Comparison of ENCODE assay signal across 9 mouse cellular contexts in genomic region chr7:142577806-142578423, GRCm38 (mm10). TPM values are rescaled to one million over a fixed set of nuclear protein-coding genes. Genes with fewer than 3 reads are reported as not detected.
DNase-seq lines count a peak whose midpoint lies in the region; ATAC-seq and TF ChIP-seq lines count a peak whose summit lies in the region.
"Had no signal": no experiment of that assay in that cellular context is flagged by ENCODE, and none has a peak within 500 bp of the region (broad histone marks: within the 10 kb centered on the region; RNA-seq: fewer than 3 reads in every experiment).

No protein-coding gene starts in this region.

- peaks cover 30% of the 10 kb centered on the region for H3K4me1 ChIP-seq in liver, embryonic 11.5 days (replicated peaks; ENCODE audit: control insufficient read depth, insufficient read depth, low read length)
- peaks cover 43% of the 10 kb centered on the region for H3K4me1 ChIP-seq in stomach, embryonic 15.5 days

- no peak for TF ChIP-seq CTCF in gastrocnemius, adult 2 months (IDR thresholded peaks at IDR 0.05)

- no peaks in the 10 kb centered on the region for H3K27me3 ChIP-seq in liver, embryonic 11.5 days (replicated peaks; ENCODE audit: control insufficient read depth, insufficient read depth, low read length)
- no peaks in the 10 kb centered on the region for H3K27me3 ChIP-seq in stomach, embryonic 15.5 days (replicated peaks)

- H3K9me3 ChIP-seq in liver, embryonic 11.5 days (ENCODE audit: control insufficient read depth, low read length) = 0 out of 2 replicates have a peak, but pooled peaks cover 12% of the 10 kb centered on the region
- H3K9me3 ChIP-seq in stomach, embryonic 15.5 days = no peaks in the 10 kb centered on the region

- 41% methylated on average over 26 of the region's 26 CpGs for WGBS in liver, embryonic 11.5 days
- 44% methylated on average over 26 of the region's 26 CpGs for WGBS in stomach, embryonic 15.5 days

- H3K9ac ChIP-seq in liver, embryonic 11.5 days (ENCODE audit: low read depth, low read length) = peak overlapping the region; percentile 62
- H3K9ac ChIP-seq in stomach, embryonic 15.5 days = peak overlapping the region; percentile 38

- intact Hi-C loops in gastrocnemius, adult 2 months (cut with DNase I) = no loop called here
- intact Hi-C loops in gastrocnemius, postnatal 36 days (cut with DNase I) = loop anchor here (5.0 kb wide), 1 partner anchor 136 kb away; the partner anchor contains the start of gene Tnni2

- peak; percentile 72 for DNase-seq in gastrocnemius, adult 2 months
- DNase-seq in gastrocnemius, postnatal 36 days = no peak
- DNase-seq in c-Kit-positive CD71-positive TER-119-positive erythroid progenitor cells, embryonic 14.5 days (ENCODE audit: low spot score) = peak; percentile 33
- peak; percentile 64 to 82 for DNase-seq in gastrocnemius, postnatal 4 days (ENCODE audit: low spot score in 2 of 2)
- peak; percentile 73 for DNase-seq in liver, embryonic 11.5 days (ENCODE audit: low spot score)

- H3K27ac ChIP-seq in gastrocnemius, adult 2 months = peak overlapping the region; percentile 83
- peak overlapping the region; percentile 94 for H3K27ac ChIP-seq in liver, embryonic 11.5 days (ENCODE audit: low read depth, low read length)
- peak overlapping the region; percentile 90 for H3K27ac ChIP-seq in stomach, embryonic 15.5 days
- H3K27ac ChIP-seq: heart, adult 2 months had no signal

- peak overlapping the region; percentile 59 for H3K4me3 ChIP-seq in gastrocnemius, adult 2 months
- peak overlapping the region; percentile 54 for H3K4me3 ChIP-seq in liver, embryonic 11.5 days (ENCODE audit: low read depth, low read length)
- H3K4me3 ChIP-seq in stomach, embryonic 15.5 days (replicated peaks) = peak overlapping the region; percentile 46
- H3K4me3 ChIP-seq: heart, adult 2 months had no signal

- H3K36me3 ChIP-seq in liver, embryonic 11.5 days (ENCODE audit: control insufficient read depth, insufficient read depth, low read length) = no peaks in the 10 kb centered on the region
- H3K36me3 ChIP-seq in stomach, embryonic 15.5 days = no peaks in the 10 kb centered on the region

- peak; percentile 81 for ATAC-seq in liver, embryonic 11.5 days (replicated peaks; ENCODE audit: low FRiP score)
- peak; percentile 77 for ATAC-seq in stomach, embryonic 15.5 days (ENCODE audit: insufficient read depth, low FRiP score, low read depth)
- no peak for ATAC-seq in megakaryocyte-erythroid progenitor cell, adult 5-6 weeks (replicated peaks; ENCODE audit: low FRiP score, low TSS enrichment, poor library complexity, severe bottlenecking)
- ATAC-seq in granulocyte monocyte progenitor cell, adult 5-6 weeks (replicated peaks; ENCODE audit: poor library complexity, severe bottlenecking) = no peak

- peak overlapping the region; percentile 53 for H3K4me2 ChIP-seq in liver, embryonic 11.5 days
- peak overlapping the region; percentile 49 for H3K4me2 ChIP-seq in stomach, embryonic 15.5 days

RNA-seq across cellular contexts. Expression of gene Mrpl23, which starts 45.4 kb away (rescaled TPM):
- 1 to 10 TPM in 1 of 2 experiments, under 1 TPM in 1; 0.89 to 1.4 TPM for total RNA-seq in gastrocnemius, adult 2 months (2021)
- total RNA-seq in gastrocnemius, postnatal 36 days (2021) = 1 to 10 TPM; 1.8 to 6.1 TPM
- total RNA-seq in gastrocnemius, postnatal 4 days (2021) = 1 to 10 TPM; 6.3 to 9.4 TPM
- 20.8 and 22.2 TPM in 2 replicates for polyA plus RNA-seq in liver, embryonic 11.5 days (2014; fragmentation: Nextera tagmentation; extraction: Ambion mirVana)
- polyA plus RNA-seq in stomach, embryonic 15.5 days (2015; fragmentation: Nextera tagmentation; extraction: Ambion mirVana) = 21.9 and 26.2 TPM in 2 replicates
- total RNA-seq in megakaryocyte-erythroid progenitor cell, adult 5-6 weeks (2014; fragmentation: Nextera tagmentation) = 13.0 and 13.8 TPM in 2 replicates
- total RNA-seq in megakaryocyte-erythroid progenitor cell, adult 5-6 weeks (2017) = 46.6 and 82.1 TPM in 2 replicates
- 20.4 and 53.9 TPM in 2 replicates for total RNA-seq in granulocyte monocyte progenitor cell, adult 5-6 weeks (2014; fragmentation: Nextera tagmentation)
- 0.31 and 39.0 TPM in 2 replicates for total RNA-seq in granulocyte monocyte progenitor cell, adult 5-6 weeks (2017)

Comparison
In these comparisons a context has a peak if more than half of its experiments do, and no peak if none do; other contexts are left out.
1. DNase-seq: peak in gastrocnemius, adult 2 months (single experiment), c-Kit-positive CD71-positive TER-119-positive erythroid progenitor cells, embryonic 14.5 days (single experiment), gastrocnemius, postnatal 4 days (2 of 2) and liver, embryonic 11.5 days (single experiment); none in gastrocnemius, postnatal 36 days (0 of 2).
2. ATAC-seq: peak in liver, embryonic 11.5 days (single experiment) and stomach, embryonic 15.5 days (single experiment); none in megakaryocyte-erythroid progenitor cell, adult 5-6 weeks (single experiment) and granulocyte monocyte progenitor cell, adult 5-6 weeks (single experiment).
3. Peak in every context shown above with its lines, with median percentiles within 50 percentile points of each other: H3K27ac ChIP-seq and H3K4me3 ChIP-seq.